Mouse (Mus musculus): ENCODE measurements at regions not wholly inside any gene's neighbourhood (a gene's known extent, or its start where the extent isn't known, plus 50 kb on each side); places are given as distances from the start of the nearest gene placed in this dataset.

DNA sequence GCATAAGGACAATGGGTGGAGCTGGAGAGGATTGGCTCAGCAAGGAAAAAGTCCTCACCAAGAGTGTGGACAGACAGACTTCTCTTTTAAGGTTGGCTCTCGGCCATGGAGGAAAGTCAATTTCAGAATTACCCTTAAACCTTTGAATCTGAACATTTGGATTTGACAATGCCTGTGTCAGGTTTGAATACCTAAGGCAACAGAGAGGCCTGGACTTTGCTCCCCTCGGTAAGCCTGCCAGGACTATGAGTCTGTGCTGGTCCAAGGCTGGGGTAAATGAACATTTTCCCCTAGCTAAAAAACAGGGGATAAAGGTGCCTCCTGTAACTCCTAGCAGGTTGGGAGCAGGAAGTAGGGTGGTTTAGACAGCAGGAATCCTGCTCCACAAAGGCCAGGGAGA lies 68.8 kb upstream of the Slc6a6 start:
- H3K9ac ChIP-seq (ENCODE audit: low read length) = no peak overlapping the region
- no peaks in the 10 kb centered on the region for H3K27me3 ChIP-seq (ENCODE audit: control insufficient read depth, insufficient read depth, low read length)
- peaks cover 12% of the 10 kb centered on the region for H3K4me1 ChIP-seq (ENCODE audit: control insufficient read depth, insufficient read depth, low read length)
- peak overlapping the region; percentile 28; the same call in 1 of the 2 replicates for H3K27ac ChIP-seq (ENCODE audit: low read length)
- no peak overlapping the region for H3K4me2 ChIP-seq (ENCODE audit: low read depth, low read length)
- no peaks in the 10 kb centered on the region for H3K9me3 ChIP-seq (replicated peaks; ENCODE audit: control insufficient read depth, low read length)
- no peaks in the 10 kb centered on the region for H3K36me3 ChIP-seq (ENCODE audit: control insufficient read depth, insufficient read depth, low read length)
- ATAC-seq (ENCODE audit: insufficient read depth, low FRiP score) = no peak
- no peak overlapping the region for H3K4me3 ChIP-seq (replicated peaks; ENCODE audit: low read length)
- WGBS = 65% methylated on average over 2 of the region's 2 CpGs

DNA sequence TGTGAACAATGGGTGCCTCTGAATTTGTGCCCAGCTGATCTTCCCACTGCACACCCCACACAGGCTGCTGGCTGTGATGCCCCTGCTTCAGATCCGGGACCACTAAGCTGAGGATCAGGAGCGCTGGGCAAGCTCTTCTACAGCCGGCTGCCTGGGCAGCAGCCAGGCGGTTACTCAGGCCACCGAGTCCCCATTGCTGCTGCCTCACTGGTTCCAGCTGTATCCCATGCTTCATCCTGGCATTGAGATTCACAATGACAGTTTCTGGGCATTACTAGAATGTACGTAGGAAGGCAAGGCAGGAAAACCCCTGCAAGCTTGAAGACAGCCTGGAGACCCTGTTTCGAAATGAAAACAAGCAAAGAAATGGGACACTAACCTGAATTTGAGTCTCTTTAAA lies 67.3 kb upstream of the Slc6a6 start:
- WGBS = 55% methylated on average over 7 of the region's 7 CpGs
- Histone ChIP-seq H3K9ac (ENCODE audit: low read length) (peak overlapping the region; percentile 69; the same call in 1 of the 2 replicates), H3K9me3 (replicated peaks; ENCODE audit: control insufficient read depth, low read length) (no peaks in the 10 kb centered on the region), H3K4me3 (replicated peaks; ENCODE audit: low read length) (no peak overlapping the region), H3K4me1 (ENCODE audit: control insufficient read depth, insufficient read depth, low read length) (peaks cover 12% of the 10 kb centered on the region), H3K27me3 (ENCODE audit: control insufficient read depth, insufficient read depth, low read length) (no peaks in the 10 kb centered on the region), H3K36me3 (ENCODE audit: control insufficient read depth, insufficient read depth, low read length) (no peaks in the 10 kb centered on the region), H3K27ac (ENCODE audit: low read length) (no peak overlapping the region), H3K4me2 (ENCODE audit: low read depth, low read length) (peak overlapping the region; percentile 63)
- no peak for ATAC-seq (ENCODE audit: insufficient read depth, low FRiP score)

GRCm38 (mm10) chr6:91617031-91617596 lies 66.7 kb upstream of the Slc6a6 start:
- no peaks in the 10 kb centered on the region for H3K27me3 ChIP-seq (ENCODE audit: control insufficient read depth, insufficient read depth, low read length)
- WGBS = 3% methylated on average over 13 of the region's 13 CpGs
- peak; percentile 89 for ATAC-seq (ENCODE audit: insufficient read depth, low FRiP score)
- peak overlapping the region; percentile 63 for H3K4me2 ChIP-seq (ENCODE audit: low read depth, low read length)
- peaks cover 12% of the 10 kb centered on the region for H3K4me1 ChIP-seq (ENCODE audit: control insufficient read depth, insufficient read depth, low read length)
- no peaks in the 10 kb centered on the region for H3K9me3 ChIP-seq (replicated peaks; ENCODE audit: control insufficient read depth, low read length)
- H3K27ac ChIP-seq (ENCODE audit: low read length) = peak overlapping the region; percentile 60; the same call in 1 of the 2 replicates
- no peaks in the 10 kb centered on the region for H3K36me3 ChIP-seq (ENCODE audit: control insufficient read depth, insufficient read depth, low read length)
- peak overlapping the region; percentile 41 for H3K4me3 ChIP-seq (replicated peaks; ENCODE audit: low read length)
- peak overlapping the region; percentile 69 for H3K9ac ChIP-seq (ENCODE audit: low read length)

GRCm38 (mm10) chr6:91617685-91618084 lies 66.2 kb upstream of the Slc6a6 start:
- Histone ChIP-seq H3K36me3 (ENCODE audit: control insufficient read depth, insufficient read depth, low read length) (no peaks in the 10 kb centered on the region), H3K27ac (ENCODE audit: low read length) (peak overlapping the region; percentile 60; the same call in 1 of the 2 replicates), H3K9ac (ENCODE audit: low read length) (peak overlapping the region; percentile 56), H3K4me3 (replicated peaks; ENCODE audit: low read length) (0 out of 2 replicates have a peak overlapping the region, but pooled peaks have one; percentile 15), H3K4me2 (ENCODE audit: low read depth, low read length) (peak overlapping the region; percentile 63), H3K27me3 (ENCODE audit: control insufficient read depth, insufficient read depth, low read length) (no peaks in the 10 kb centered on the region), H3K4me1 (ENCODE audit: control insufficient read depth, insufficient read depth, low read length) (peaks cover 12% of the 10 kb centered on the region), H3K9me3 (replicated peaks; ENCODE audit: control insufficient read depth, low read length) (no peaks in the 10 kb centered on the region)
- ATAC-seq (ENCODE audit: insufficient read depth, low FRiP score) = no peak
- 75% methylated on average over 10 of the region's 10 CpGs for WGBS

- no peak overlapping the region for H3K4me3 ChIP-seq (replicated peaks; ENCODE audit: low read length)
- H3K9ac ChIP-seq (ENCODE audit: low read length) = no peak overlapping the region
- ATAC-seq (ENCODE audit: insufficient read depth, low FRiP score) = no peak
- H3K36me3 ChIP-seq (ENCODE audit: control insufficient read depth, insufficient read depth, low read length) = no peaks in the 10 kb centered on the region
- H3K4me1 ChIP-seq (ENCODE audit: control insufficient read depth, insufficient read depth, low read length) = peaks cover 12% of the 10 kb centered on the region
- no peaks in the 10 kb centered on the region for H3K9me3 ChIP-seq (replicated peaks; ENCODE audit: control insufficient read depth, low read length)
- no peak overlapping the region for H3K27ac ChIP-seq (ENCODE audit: low read length)
- H3K27me3 ChIP-seq (ENCODE audit: control insufficient read depth, insufficient read depth, low read length) = no peaks in the 10 kb centered on the region
- no peak overlapping the region for H3K4me2 ChIP-seq (ENCODE audit: low read depth, low read length)
- 87% methylated on average over 6 of the region's 6 CpGs for WGBS
These were observed 64.8 kb upstream of the Slc6a6 start for GRCm38 (mm10) chr6:91619009-91619408.

DNA sequence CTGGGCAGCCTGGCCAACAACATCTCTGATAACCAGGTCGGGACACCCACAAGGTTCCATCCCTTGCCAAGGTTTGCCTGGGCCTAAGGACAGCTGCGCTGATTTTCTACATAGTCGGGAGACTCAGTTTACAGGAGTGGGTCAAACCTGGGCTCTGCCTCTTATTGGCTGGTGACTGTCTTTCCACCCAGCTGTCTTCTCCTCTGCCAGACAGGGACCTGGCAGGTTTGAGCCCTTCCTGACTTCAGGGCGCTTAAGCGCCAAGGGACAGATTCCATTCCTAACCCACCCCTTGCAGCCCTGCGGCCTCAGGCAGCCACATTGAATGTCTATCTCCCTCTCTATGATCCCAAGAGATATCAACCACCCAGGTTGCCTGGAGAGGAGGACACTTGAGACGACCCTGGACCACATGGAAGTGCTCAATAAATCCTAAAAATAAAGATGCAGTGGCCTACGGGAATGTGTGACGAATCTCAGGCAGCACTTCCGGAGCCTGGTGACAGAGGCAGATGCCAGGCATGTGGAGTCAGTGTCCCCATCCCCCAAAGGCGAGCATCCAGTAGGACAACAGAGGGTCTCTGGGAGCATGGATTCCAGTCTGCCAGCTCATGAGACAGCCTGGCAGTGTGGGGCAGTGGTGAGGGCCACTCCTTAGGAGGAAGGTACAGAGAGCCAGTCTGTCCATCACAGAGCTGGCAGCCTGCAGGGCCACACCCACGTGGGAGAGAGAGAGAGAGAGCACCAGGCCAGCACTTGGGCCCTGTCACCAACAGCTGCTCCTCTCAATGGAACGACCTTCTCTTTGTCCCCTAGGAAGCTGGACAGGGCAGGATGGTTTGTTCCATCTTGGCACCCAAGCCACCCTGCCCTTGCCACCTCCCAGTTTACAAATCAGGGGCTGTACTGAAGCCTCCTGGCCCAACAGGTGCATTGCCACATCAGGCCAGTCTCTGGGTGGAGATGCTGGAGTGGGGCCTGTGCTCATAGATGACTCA lies 63.8 kb upstream of the Slc6a6 start:
- H3K4me1 ChIP-seq (ENCODE audit: control insufficient read depth, insufficient read depth, low read length) = peaks cover 8% of the 10 kb centered on the region
- H3K9me3 ChIP-seq (replicated peaks; ENCODE audit: control insufficient read depth, low read length) = no peaks in the 10 kb centered on the region
- no peak overlapping the region for H3K9ac ChIP-seq (ENCODE audit: low read length)
- no peaks in the 10 kb centered on the region for H3K36me3 ChIP-seq (ENCODE audit: control insufficient read depth, insufficient read depth, low read length)
- no peak for ATAC-seq (ENCODE audit: insufficient read depth, low FRiP score)
- 77% methylated on average over 13 of the region's 13 CpGs for WGBS
- no peak overlapping the region for H3K4me2 ChIP-seq (ENCODE audit: low read depth, low read length)
- no peak overlapping the region for H3K27ac ChIP-seq (ENCODE audit: low read length)
- H3K27me3 ChIP-seq (ENCODE audit: control insufficient read depth, insufficient read depth, low read length) = no peaks in the 10 kb centered on the region
- no peak overlapping the region for H3K4me3 ChIP-seq (replicated peaks; ENCODE audit: low read length)

GRCm38 (mm10) chr6:91621437-91621836 lies 62.4 kb upstream of the Slc6a6 start:
- peaks cover 4% of the 10 kb centered on the region; the same call in 1 of the 2 replicates for H3K4me1 ChIP-seq (ENCODE audit: control insufficient read depth, insufficient read depth, low read length)
- H3K4me2 ChIP-seq (ENCODE audit: low read depth, low read length) = no peak overlapping the region
- no peaks in the 10 kb centered on the region for H3K36me3 ChIP-seq (ENCODE audit: control insufficient read depth, insufficient read depth, low read length)
- no peak overlapping the region for H3K9ac ChIP-seq (ENCODE audit: low read length)
- H3K9me3 ChIP-seq (replicated peaks; ENCODE audit: control insufficient read depth, low read length) = no peaks in the 10 kb centered on the region
- H3K27ac ChIP-seq (ENCODE audit: low read length) = no peak overlapping the region
- no peak overlapping the region for H3K4me3 ChIP-seq (replicated peaks; ENCODE audit: low read length)
- 77% methylated on average over 3 of the region's 3 CpGs for WGBS
- ATAC-seq (ENCODE audit: insufficient read depth, low FRiP score) = no peak
- no peaks in the 10 kb centered on the region for H3K27me3 ChIP-seq (ENCODE audit: control insufficient read depth, insufficient read depth, low read length)

DNA sequence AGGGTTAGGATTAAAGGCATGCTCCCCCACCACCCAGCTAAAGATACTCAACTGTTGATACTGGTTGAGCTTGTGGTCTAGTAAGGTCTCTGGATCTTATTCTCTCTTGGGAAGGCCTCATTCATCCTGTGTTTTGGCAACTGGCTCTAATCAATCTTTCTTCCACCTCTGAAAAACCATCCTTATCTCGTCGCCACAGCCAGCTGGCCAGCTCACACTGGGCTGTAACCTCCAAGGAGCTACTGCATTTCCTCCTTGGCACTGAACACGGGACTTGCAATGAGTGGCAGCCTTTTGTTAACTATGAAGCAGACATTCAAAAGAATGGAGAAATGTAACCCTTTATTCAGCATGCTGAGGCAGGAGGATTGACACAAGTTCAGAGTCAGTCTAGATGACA lies 61.4 kb upstream of the Slc6a6 start:
- H3K9me3 ChIP-seq (replicated peaks; ENCODE audit: control insufficient read depth, low read length) = no peaks in the 10 kb centered on the region
- 26% methylated on average over 3 of the region's 3 CpGs for WGBS
- no peak overlapping the region for H3K9ac ChIP-seq (ENCODE audit: low read length)
- H3K4me3 ChIP-seq (replicated peaks; ENCODE audit: low read length) = no peak overlapping the region
- no peak overlapping the region for H3K27ac ChIP-seq (ENCODE audit: low read length)
- no peaks in the 10 kb centered on the region for H3K36me3 ChIP-seq (ENCODE audit: control insufficient read depth, insufficient read depth, low read length)
- H3K4me1 ChIP-seq (ENCODE audit: control insufficient read depth, insufficient read depth, low read length) = peaks cover 3% of the 10 kb centered on the region; the same call in 1 of the 2 replicates
- no peak overlapping the region for H3K4me2 ChIP-seq (ENCODE audit: low read depth, low read length)
- no peaks in the 10 kb centered on the region for H3K27me3 ChIP-seq (ENCODE audit: control insufficient read depth, insufficient read depth, low read length)
- no peak for ATAC-seq (ENCODE audit: insufficient read depth, low FRiP score)

- 82% methylated on average over 4 of the region's 4 CpGs for WGBS
- Histone ChIP-seq H3K4me2 (ENCODE audit: low read depth, low read length) (no peak overlapping the region), H3K27ac (ENCODE audit: low read length) (no peak overlapping the region), H3K4me3 (replicated peaks; ENCODE audit: low read length) (no peak overlapping the region), H3K9me3 (replicated peaks; ENCODE audit: control insufficient read depth, low read length) (no peaks in the 10 kb centered on the region), H3K36me3 (ENCODE audit: control insufficient read depth, insufficient read depth, low read length) (no peaks in the 10 kb centered on the region), H3K4me1 (ENCODE audit: control insufficient read depth, insufficient read depth, low read length) (no peaks in the 10 kb centered on the region), H3K9ac (ENCODE audit: low read length) (no peak overlapping the region), H3K27me3 (ENCODE audit: control insufficient read depth, insufficient read depth, low read length) (no peaks in the 10 kb centered on the region)
- no peak for ATAC-seq (ENCODE audit: insufficient read depth, low FRiP score)
These were observed 60.2 kb upstream of the Slc6a6 start for GRCm38 (mm10) chr6:91623646-91624045.
